ENCODE assay signal across 9 mouse cellular contexts in genomic region chr3:53201670-53202069, GRCm38 (mm10).
A peak's percentile ranks its signal among the peaks of the same experiment; 100 is the strongest.
DNase-seq lines count a peak whose midpoint lies in the region; ATAC-seq lines count a peak whose summit lies in the region.
"Had no signal": no experiment of that assay in that cellular context is flagged by ENCODE, and none has a peak within 500 bp of the region (broad histone marks: within the 10 kb centered on the region; RNA-seq: fewer than 3 reads in every experiment).

No protein-coding gene starts in this region.

- no peaks in the 10 kb centered on the region for H3K27me3 ChIP-seq in midbrain, embryonic 11.5 days (ENCODE audit: control insufficient read depth, insufficient read depth, low read length)
- H3K27me3 ChIP-seq: liver, embryonic 15.5 days had no signal

- peak; percentile 31 for ATAC-seq in midbrain, embryonic 11.5 days (ENCODE audit: low FRiP score)
- no peak for ATAC-seq in megakaryocyte-erythroid progenitor cell, adult 5-6 weeks (replicated peaks; ENCODE audit: low FRiP score, low TSS enrichment, poor library complexity, severe bottlenecking)

- H3K27ac ChIP-seq in midbrain, embryonic 11.5 days (ENCODE audit: low read depth, low read length) = peak overlapping the region; percentile 41; the same call in 1 of the 2 replicates
- H3K27ac ChIP-seq: liver, embryonic 15.5 days had no signal

- peak; percentile 46 for DNase-seq in embryo, embryonic 11 days
- no peak for DNase-seq in embryo, embryonic 10 days (ENCODE audit: low spot score)
- DNase-seq in R1 (ENCODE audit: low read depth, low spot score) = peak; percentile 24
- peak; percentile 42 to 52 for DNase-seq in heart, adult 9 months (ENCODE audit: low spot score in 2 of 2)
- DNase-seq in midbrain, embryonic 11.5 days (ENCODE audit: low spot score, missing footprints) = no peak
- no peak for DNase-seq in layer of hippocampus, adult 9-10 months (ENCODE audit: low spot score)
- no peak for DNase-seq in right cerebral cortex, postnatal 25 days

- H3K9me3 ChIP-seq in midbrain, embryonic 11.5 days (ENCODE audit: control insufficient read depth, low read length) = no peaks in the 10 kb centered on the region
- H3K9me3 ChIP-seq: liver, embryonic 15.5 days had no signal

- no peak overlapping the region for H3K4me3 ChIP-seq in midbrain, embryonic 11.5 days (ENCODE audit: low read depth, low read length)
- H3K4me3 ChIP-seq: liver, embryonic 15.5 days had no signal

- H3K9ac ChIP-seq in midbrain, embryonic 11.5 days (ENCODE audit: low read length) = peak overlapping the region; percentile 9; the same call in 1 of the 2 replicates
- H3K9ac ChIP-seq: liver, embryonic 15.5 days had no signal

- peaks cover 25% of the 10 kb centered on the region for H3K4me1 ChIP-seq in midbrain, embryonic 11.5 days (ENCODE audit: control insufficient read depth, insufficient read depth, low read length)
- H3K4me1 ChIP-seq: liver, embryonic 15.5 days had no signal

- H3K36me3 ChIP-seq in midbrain, embryonic 11.5 days (ENCODE audit: control insufficient read depth, insufficient read depth, low read length) = no peaks in the 10 kb centered on the region
- H3K36me3 ChIP-seq: liver, embryonic 15.5 days had no signal

- WGBS in midbrain, embryonic 11.5 days = 36% methylated on average over 10 of the region's 10 CpGs

- no peak overlapping the region for H3K4me2 ChIP-seq in midbrain, embryonic 11.5 days
- H3K4me2 ChIP-seq: liver, embryonic 15.5 days had no signal

Comparison
In these comparisons a context has a peak if more than half of its experiments do, and no peak if none do; other contexts are left out.
1. DNase-seq: peak in embryo, embryonic 11 days (single experiment), R1 (single experiment) and heart, adult 9 months (2 of 2); none in embryo, embryonic 10 days (single experiment), midbrain, embryonic 11.5 days (single experiment), layer of hippocampus, adult 9-10 months (single experiment) and right cerebral cortex, postnatal 25 days (single experiment).